Mouse (Mus musculus): ENCODE results near the gene Tns1. TPM values are rescaled to one million over a fixed set of nuclear protein-coding genes. Genes with fewer than 3 reads are reported as not detected.

Tns1 gene
- 239 and 258 TPM in 2 replicates for polyA plus RNA-seq (2012; rRNA removed)

GRCm38 (mm10) chr1:74124021-74124981 is at the start of gene Tns1:
TSS of gene Tns1 (minus strand) at chr1:74124449.

DNA sequence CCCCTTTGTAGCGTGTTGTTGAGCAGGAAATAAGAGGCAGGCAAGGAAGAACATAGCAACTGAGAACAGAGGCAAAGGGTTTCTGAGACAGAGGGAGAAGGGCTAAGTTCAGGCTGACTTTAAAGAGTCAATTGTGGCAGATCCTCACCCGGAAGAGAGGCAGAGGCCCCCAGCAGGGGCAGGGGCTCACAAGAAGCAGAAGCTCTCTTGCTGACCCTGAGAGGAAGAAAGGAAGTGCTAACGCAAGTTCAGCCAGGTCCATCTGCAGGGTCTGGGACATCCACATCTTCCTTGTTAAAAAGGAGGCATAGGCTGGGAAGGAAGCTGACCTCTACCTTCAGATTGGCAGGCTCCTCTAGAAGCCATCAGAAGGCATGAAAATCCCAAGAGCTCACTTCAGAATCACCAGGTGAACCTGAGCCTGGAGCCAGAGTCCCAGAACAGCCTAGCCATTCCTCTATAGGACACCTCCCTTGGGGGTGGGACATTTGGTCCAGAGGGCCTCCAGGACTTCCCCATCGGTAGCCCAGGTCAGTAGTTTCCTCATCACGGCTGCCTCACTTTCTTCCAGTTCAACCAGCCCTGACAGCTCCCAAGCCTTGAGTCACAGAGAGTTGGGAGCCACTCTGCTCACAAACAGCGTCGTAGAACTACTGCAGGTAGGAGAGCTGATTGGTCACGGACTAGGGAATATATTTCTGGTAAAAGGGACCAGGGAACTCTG is 29.4 kb upstream of the Tns1 start, which contains the start of gene Cxcr2:
TSS of gene Cxcr2 (plus strand) at position 529 of the 724 bp plus-strand sequence.

DNA sequence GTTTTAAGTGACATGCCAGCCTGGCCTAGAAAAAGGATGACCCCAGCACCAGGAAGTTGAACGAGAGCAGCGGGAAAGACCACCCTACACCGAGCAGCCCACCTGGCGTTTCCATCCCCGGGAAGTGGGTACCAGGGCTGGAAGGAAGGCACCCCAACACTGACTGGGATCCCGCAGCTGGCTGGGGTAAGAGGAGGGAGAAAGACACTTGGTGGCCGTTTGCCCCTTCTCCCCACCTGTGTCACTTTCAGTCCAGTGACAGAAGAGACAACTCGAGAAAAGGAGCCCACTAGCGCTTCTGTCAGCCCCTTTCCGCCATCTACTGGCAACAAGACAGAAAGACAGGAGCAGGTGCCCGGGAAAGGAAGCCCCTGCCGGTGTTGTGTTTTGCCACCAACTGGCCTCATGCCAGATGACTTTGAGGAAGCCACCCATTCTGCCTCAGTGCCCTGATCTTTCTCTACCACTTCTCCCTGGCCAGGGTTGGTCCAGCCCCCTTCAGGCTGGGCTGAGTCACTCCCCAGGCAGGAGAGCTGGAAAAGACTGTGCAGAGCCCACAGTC is 823 bp upstream of the Tns1 start, which contains the start of gene Rufy4:
TSS of gene Rufy4 (plus strand) at position 551 of the 562 bp plus-strand sequence.

Other genes with a start within 250 kb of the Tns1 start
- 0.86 and 1.3 TPM in 2 replicates for gene Rufy4, start 1.1 kb upstream of the Tns1 start, polyA plus RNA-seq (2012; rRNA removed)
- 0.21 and 0.23 TPM in 2 replicates for gene Cxcr2, start 29.5 kb upstream of the Tns1 start, polyA plus RNA-seq (2012; rRNA removed)
- not detected in 2 replicates for gene Cxcr1, start 70.2 kb upstream of the Tns1 start, polyA plus RNA-seq (2012; rRNA removed)
- gene Arpc2, start 111.6 kb upstream of the Tns1 start, polyA plus RNA-seq (2012; rRNA removed), result 160 and 164 TPM in 2 replicates
- 3.9 and 4.9 TPM in 2 replicates for gene Gpbar1, start 154.1 kb upstream of the Tns1 start, polyA plus RNA-seq (2012; rRNA removed)
- gene Aamp, start 160.3 kb upstream of the Tns1 start, polyA plus RNA-seq (2012; rRNA removed), result 215 and 265 TPM in 2 replicates
- 70.9 and 78.6 TPM in 2 replicates for gene Pnkd, start 160.5 kb upstream of the Tns1 start, polyA plus RNA-seq (2012; rRNA removed)
- 205 and 273 TPM in 2 replicates for gene Tmbim1, start 181.2 kb upstream of the Tns1 start, polyA plus RNA-seq (2012; rRNA removed)
- gene Catip, start 237.7 kb upstream of the Tns1 start, polyA plus RNA-seq (2012; rRNA removed), result 7.0 and 7.4 TPM in 2 replicates

All from ovary, adult 2 months (tissue).